Mouse (Mus musculus): ENCODE measurements at regions not wholly inside any gene's neighbourhood (a gene's known extent, or its start where the extent isn't known, plus 50 kb on each side); places are given as distances from the start of the nearest gene placed in this dataset.

DNA sequence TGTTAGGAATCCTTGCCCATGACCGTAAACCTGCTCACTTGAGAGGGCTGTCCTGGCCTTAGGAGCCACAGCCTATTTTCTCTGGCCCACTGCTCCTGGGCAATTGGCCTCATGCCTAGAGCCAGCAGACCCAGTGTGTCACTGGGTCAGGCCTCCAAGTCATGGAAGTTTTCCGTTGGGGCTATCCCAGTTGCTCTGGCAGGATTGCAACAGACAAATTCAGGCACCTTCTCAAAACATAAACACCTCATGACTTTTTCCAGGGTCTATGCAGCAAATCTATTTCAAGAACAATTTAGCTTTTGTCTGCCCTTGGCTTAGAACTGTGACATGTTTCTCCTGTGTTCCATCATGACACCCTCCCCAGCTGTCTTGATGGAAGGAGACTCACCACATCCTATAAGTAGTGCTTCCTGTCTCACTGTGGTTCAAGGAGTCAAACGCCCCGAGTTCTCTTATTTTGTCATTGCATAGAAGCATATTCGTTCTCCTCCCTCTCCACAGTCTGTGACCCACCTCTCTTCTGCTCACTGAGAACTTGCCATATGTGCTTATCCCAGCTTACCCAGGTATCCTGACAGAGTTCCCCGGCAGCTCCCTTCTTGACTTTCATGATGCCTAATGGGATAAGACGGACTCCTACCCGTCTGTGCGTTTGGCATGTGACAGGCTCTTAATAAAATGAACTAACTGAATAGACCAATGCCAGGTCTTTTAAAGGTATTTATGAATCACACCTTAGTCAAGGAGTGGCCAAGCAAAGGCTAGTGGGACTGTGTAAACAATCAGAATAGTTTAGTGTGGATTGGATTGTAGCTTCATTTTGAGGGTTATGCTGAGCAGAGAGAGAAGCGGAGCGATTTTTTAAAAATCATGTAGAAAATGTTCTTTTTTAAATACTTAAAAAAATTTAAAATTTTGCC is 108.2 kb upstream of the Serp2 start:
- no peak for DNase-seq

DNA sequence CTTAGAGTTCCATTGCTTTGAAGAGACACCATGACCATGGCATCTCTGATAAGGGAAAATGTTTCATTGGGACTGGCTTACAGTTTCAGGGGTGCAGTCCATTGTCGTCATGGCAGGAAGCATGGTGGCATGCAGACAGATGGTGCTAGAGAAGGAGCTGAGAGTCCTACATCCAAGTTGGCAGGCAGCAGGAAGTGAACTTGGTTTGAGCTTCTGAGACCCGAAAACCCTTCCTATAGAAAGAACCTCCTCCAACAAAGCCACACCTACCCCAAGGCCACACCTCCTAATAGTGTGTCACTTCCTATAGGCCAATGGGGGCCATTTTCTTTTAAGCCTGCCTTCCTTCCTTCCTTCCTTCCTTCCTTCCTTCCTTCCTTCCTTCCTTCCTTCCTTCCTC is 107.1 kb upstream of the Serp2 start:
- DNase-seq, result no peak

DNA sequence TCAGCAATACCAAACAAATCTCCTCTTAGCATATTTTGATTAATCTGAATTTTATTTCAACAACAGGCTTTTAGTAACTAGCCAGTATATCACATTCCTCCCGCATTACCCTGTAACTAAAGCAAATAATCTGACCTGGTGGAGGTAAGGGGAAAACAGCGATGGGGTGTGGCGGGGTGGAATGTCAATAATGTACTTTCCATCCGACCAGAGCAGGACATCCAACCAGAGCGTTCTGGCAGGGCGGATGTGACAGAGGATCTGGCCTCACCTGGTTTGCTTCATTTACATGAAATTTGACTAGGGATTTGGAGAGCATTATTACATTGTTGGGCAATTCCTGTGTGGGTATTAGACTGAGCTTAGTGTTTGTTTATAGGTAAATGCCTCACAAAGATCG is 106.2 kb upstream of the Serp2 start:
- no peak for DNase-seq

DNA sequence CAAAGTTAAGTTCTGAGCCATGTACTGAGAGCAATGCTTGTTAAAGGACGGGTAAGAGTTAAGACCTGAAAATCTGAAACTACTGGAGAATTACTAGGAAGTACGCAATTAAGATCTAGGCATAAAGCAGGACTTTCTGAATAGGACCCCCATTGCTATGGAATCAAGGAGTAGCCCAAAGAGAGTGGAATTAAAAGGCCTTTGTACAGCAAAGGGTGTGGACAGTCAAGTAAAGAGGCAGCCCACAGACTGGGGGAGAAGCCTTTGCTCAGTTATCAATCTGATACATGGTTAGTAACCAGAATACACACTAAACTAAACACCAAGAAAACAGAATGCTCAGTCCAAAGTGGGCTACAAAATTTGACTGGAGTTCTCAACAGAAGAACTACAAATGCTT is 104.2 kb upstream of the Serp2 start:
- no peak for DNase-seq

DNA sequence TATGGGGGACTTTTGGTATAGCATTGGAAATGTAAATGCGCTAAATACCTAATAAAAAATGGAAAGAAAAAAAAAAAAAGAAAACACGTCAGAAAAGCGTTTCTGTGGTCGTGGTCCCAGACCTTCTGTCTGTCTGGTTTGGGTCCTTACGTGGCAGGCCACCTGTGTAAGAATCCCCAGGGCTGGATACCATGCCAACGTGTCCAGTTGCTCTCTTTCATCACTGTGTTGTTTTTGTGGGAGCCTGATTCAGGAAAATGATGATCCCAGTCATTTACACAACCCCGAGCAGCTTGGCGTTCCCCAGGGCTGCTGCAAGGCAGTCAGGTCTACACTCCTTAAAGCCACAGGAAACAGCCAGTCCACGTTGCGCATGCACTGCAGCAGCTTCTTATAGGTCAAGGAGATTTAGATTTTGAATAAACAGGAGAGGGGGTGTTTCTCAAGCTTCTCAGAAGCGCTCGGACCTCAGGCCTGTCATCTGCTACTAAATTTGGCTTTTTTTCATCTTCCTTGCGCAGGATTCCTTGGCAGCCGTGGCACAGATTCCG is 102.3 kb upstream of the Serp2 start:
- DNase-seq, result peak; percentile 29

DNA sequence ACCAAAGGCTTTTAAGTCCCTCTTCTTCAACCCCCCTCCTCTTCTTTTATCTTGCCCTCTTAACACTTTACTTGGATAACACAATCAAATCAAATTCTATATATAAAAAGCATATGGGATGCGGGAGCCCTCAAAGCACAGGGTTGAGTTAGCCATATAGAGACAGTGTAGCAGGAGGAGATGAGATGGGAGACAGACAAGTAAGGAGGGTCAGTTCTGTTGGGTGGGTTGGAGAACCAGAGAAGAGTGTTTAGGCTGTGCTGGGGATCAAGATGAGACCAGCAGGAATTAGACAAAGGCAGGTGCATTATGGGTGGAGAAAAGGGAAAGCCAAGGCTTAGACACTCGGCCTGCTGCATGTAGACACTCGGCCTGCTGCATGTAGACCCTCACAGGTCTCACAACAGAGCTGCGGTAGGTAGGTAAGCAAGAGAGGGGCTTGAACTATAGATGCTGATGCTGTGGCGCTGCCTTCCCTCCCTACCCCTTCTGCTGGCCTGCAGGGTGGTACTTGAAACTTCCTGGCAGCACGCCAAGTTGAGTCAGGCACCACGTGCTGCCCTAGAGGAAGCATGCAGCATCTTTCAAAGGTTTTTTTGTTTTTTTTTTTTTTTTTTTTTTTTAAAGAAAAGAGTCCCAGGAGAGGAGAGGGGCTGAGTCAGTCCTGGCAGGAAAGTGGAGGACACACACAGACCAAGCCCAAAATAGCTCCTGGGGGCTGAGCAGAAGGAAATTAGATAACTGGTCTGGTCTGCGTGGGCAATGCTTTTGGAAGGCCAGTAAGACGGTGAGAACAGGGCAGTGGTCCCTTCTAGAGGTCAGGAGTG is 101.3 kb upstream of the Serp2 start:
- DNase-seq, result peak; percentile 17

DNA sequence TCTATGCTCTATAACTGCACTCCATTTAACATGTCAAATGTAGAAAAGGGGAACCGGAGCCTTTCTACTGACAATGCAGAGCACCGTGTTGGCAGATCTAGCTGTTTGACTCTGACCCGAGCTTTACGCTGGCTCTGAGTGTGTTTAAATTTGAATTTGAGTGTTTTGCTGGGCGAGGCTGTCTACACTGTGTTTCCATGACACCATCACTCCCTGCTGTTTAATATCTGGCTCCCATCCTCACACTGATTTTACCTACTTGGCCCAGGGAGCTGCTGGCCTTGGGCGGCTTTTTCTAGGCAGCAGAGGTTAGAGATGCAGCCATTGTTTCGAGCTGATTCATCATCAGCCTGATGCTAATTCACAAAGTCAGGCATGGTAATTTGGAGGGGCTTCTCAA is 100.7 kb upstream of the Serp2 start:
- peak; percentile 31 for DNase-seq

DNA sequence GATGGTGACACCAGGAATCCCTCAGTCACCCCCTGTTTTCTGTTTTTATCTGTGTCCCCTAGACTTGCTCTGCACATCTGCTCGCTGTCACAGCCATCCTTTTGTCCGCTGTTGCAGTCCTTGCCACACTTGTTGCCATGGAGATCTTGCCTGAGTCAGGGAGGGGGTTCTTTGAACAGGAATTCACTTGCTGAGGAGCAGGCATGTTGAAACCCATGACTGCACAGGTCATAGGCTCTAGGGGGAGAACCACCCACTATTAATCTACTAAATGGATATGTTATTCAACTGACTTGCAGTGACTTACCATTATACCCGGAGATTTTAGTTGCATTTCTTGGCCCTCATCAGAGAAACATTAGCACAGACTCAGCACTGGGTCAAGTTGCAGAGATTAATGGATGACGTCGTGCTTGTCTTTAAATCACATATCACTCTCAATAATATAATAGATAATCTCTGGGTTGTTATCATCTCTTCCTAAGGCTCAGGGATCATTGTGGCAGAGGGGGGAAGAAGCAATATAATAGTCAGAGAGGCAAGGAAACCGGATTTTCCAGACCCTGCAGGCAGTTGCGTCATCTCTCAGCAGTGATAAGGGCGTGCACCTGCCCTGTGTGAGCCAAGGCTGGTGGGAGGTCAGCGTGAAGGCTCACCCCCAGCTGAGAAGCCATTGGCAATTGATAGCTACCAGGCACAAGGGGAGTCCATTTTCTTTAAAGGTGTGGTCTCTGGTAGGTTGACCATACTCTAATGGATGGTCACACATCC is 95.9 kb upstream of the Serp2 start:
- no peak for DNase-seq

DNA sequence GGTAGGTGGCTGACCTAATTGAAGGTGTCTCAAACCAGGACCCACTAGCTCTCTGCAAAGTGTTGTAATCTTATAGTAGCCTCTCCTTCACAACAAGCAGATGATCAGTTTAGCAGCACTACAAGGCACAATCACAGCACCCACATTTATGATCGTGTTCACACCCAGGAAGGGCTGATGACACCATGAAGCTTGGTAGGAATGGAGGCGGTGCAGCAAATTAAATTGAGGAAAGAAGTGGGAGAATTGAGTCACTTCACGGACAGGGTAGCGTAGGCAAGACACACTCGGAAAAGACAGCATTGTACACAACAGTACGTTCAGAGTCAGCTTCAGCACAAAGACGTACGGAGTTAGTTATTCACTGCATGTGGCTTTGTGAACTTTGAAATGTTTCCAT is 94.4 kb upstream of the Serp2 start:
- no peak for DNase-seq

DNA sequence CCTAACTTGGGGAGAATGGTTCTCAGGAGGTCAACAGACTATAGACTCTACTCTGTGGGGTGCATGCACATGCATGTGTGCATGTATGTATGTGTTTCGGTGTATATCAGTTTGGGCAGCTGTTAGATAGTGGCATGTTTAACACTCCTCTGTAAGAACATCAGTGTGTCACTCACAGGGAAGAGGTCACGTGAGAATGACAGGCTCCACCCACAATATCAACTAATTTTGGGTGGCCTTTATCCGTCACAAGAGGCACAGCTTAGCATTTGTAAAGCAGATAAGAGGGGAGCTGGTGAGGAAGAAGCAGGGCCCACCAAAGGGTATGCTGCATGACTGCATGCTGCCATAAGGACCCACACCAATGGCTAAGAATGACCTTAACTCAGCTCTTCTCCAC is 93.2 kb upstream of the Serp2 start:
- no peak for DNase-seq

DNA sequence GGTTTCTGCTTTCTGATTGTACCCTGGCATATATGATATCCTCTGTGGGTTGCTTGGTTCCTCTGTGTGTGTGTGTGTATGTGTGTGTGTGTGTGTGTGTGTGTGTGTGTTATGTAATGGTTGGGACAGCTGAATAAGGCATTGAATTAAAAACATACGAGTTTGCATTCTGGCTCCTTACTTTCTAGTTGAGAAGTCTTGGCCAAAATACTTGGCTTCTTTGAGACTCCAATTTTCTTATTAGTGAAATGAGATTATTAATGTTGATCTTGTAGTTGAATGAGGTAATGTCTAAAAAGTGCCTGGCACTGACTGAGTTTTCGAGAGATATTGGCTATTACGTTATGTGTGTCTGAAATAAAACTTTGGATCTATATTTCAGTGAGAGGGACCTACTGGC is 88.0 kb upstream of the Serp2 start:
- no peak for DNase-seq

DNA sequence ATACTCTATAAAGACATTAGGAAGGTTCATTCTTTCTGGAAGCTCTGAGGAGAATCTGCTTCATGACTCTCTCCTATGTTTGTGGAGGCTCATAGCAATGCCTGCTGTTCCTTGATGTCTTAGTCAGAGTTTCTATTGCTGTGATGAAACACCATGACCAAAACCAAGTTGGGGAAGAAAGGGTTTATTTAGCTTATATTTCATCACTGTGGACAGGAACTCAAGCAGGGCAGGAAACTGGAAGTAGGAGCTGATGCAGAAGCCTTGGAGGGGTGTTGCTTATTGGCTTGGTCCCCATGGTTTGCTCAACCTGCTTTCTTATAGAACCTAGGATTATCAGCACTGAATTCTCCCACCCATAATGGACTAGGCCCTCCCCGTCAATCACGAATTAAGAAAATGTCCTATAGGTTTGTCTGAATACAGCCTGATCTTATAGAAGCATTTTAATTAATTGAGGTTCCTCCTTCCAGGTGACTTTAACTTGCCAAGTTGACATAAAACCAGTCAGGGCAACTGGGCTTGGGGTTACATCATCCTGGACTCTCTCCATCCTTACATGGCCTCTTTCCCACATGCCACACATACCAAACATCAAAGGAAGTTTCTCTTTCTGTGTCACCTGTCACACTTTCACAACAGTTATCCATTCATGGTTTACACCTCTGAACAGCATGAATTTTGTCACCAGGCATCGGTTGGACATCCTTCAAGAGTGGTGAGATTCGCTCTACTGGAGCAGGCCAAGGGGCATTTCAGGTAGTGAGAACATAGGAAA is 85.3 kb upstream of the Serp2 start:
- DNase-seq, result no peak

DNA sequence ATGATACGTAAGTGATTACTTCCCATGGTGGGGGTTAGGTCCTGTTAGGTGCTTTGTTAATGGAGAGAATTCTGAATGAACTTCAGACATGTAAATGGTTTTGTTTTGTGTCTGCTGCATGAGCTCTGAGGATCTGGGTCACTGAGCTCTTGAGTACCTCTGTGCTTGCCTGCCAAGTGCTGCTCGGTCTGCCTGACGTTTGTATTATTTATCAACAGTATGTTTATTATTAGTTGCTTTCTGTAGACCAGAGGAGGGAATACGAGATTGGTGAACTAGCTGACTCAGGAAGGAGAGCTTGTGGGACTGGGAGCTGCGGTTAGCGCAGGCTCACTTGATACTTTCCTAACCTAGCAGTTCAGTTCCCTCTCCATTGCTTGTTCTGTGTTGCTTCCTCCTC is 76.5 kb upstream of the Serp2 start:
- DNase-seq, result no peak

DNA sequence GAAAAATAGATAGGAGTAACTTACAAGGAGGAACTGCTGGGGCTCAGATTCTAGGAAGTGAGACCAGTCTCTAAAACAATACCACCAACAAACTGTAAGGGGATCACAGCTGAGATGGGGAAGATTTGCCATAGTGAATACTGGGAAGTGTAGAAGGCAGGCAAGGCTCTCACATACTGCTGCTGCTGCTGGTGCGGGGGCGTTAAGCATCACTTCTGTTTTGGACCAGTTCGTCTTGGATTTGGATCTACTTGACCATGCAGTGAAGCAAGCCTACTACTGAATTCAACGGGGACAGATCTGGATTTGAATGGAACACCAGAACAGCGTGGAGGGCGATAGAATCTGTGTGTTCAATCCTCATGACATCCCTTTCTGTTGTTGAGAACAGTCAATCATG is 76.1 kb upstream of the Serp2 start:
- DNase-seq, result no peak

DNA sequence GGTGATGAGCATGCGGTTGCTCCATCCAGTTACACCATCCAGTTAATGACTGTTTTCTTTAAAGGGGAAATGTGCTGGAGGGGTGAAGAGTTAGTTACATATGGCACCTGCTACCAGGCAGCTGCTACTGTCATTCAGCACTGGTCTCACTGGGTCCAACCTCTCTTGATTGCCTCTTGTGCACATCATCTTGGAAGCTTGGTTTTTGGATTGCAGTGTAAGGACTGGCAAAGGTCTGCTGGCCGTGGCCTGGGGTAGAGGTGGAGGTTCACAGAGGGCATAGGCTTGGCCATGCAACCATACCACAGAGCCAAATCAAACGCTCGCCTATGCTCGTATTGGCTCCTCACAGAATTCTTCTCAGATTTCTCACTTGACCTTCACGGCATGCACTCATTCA is 75.1 kb upstream of the Serp2 start:
- no peak for DNase-seq

DNA sequence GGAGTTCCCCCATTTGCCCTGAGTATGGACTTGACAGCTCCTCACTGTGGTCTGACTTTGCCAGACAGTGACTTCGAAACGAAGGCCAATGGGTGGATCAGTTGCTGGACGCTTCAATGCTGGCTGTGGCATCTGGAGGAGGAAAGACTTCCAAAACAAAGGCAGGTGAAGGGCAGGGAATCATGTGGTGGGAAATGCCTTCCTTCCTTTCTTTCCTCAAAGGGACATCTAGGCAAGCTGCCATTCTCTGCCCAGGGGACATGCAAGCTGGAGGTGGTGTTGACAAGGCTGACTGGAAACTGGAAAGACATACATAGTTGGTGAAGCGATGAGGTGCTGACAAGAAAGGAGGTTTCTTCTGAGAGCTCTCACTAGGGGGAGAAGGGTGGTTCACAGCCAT is 74.5 kb upstream of the Serp2 start:
- no peak for DNase-seq

DNA sequence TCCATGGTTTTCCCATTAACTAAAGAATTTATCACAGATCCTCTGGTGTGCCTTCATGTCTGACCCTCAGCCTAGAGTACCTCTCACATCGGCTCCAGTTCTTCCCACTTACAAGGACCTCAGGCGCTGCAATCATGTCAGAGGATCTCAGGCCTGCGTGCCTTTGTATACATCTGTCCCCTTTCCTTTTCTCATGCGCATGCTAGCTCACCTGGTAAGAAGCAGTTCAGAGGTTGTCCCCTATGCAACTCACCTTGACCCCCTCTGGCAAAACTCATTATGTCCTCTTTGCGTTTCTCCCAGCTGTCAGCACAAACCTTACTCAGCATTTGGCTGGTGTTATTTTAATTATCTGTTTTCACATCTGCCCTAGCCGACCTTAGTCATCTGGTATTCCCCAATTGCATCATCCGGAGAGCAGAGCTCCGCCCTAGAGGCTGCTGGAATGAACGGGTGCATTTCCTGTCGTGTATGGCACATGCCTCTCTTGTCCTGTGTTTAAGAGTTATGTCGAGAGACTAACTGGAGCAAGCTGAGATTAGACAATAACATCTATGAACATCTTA is 73.3 kb upstream of the Serp2 start:
- DNase-seq, result no peak

DNA sequence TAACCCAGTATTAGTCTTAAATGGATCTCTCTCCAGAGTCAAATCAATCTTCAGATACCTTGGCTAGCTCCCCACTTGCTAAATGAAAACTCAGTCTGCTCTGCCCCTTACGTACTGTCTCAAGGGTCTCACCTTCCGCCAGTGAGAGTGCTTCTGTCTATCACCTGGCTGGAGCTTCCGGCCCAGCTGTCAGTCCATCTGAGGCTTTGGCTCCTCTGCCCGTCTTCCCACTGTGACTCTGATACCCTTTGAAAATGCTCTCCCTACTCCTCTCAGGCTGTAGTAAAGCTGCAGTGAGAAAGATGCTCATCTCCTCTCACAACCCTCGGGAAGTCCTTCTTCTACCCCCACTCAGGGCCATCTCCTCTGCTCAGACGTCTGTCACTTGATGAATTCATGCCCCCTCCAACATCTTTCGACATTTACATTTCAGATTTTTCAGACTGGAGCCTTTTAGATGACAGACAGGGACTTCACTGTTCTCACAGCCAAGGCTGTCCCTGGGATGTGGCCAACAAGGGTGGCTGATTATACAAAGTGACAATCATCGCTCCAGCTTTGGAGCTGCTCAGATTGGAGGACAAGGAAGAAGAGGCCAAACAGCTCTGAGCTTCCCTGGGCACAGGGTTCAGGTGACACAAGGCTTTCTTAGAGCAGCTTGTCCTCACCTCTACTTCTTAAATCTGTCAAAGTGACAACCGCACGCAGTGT is 71.6 kb upstream of the Serp2 start:
- DNase-seq, result peak; percentile 58

DNA sequence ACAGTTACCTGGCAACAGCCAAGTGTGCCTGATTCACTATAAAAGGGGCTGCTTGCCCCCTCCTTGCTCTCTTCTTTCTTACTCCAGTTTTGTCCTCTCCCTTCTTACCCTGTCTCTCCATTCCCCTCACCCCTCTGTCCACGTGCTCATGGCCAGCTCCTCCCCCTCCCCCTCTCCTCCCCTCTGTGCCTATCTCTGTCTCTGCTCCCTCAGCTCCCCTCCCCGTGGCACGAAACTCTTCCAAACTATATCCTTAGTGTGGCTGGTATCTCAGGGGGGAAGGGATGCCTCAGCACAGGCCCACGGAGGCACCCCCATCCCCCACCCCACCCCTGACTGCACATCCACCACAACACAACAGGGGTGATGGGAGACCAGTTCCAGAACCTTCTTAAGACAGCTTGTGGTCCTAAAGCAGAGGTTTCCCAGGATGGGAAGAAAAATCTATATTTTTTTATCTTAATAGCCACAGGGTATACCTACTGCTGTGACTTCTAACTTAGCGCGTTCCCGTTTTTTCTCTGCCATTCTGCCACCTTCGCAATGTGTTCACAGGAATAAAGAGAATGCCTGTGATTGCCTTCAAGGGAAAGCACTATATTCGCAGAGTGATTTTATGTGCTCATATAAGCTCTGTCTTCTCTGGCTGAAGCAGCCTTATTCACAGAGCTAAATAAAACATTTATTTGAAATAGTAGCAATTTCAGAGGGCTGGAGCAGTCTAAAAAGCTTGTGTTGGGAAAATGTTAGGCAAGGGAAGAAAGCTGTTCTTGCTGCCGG is 69.1 kb upstream of the Serp2 start:
- no peak for DNase-seq

DNA sequence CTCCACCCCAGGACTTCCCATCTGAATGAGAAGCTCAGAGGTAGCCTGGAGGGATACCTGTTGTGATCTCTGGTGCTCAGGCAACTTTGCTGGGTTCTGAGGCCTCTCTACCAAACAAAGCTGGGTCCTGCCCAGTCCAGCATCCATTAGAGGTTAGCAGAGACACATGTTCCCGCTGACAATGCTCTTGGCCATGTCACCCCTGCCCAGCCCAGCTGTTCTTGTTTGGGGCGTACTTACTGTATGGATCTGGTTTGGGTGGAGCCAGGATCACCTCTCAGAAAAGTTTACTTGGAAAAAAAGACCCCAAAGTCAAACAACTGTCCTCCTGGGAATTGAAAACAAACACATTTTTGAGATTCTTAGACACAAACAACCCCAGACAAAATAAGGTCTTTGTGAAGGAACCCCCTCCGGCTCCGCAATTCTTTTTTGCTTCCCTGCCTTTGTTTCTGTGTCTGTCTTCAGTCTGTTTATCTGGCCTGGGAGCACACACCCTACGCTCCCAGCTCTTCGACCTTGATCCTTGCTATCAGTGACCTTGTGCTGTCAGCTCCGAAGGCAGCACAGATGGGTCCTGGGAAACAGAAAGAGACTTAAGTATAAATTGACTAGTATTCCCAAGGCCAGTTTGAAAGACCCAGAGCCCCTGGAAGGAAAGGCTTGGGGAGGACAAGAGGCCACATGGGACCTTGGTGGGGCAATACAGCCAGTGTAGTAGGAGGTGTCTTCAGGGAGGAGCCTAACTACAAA is 68.1 kb upstream of the Serp2 start:
- DNase-seq, result no peak

Data from cerebellum, adult 8-10 months (tissue).